Mouse (Mus musculus) CH12.LX (cell line): Measurements from ENCODE around the gene Efcab2. TPM values are rescaled to one million over a fixed set of nuclear protein-coding genes. Genes with fewer than 3 reads are reported as not detected.

Experiments used
- DNase-seq: peaks from one replicate; pipeline ENCODE4 v3.0.0-alpha.2; 2013; ENCODE audit errors: extremely low read depth
- H3K27ac ChIP-seq: 2 replicates; pipeline ENCODE4 v1.5.1; 2012; ENCODE audit warnings: low read depth, mild to moderate bottlenecking, control low read depth, moderate library complexity; ENCODE audit not compliant: insufficient read depth
- H3K27me3 ChIP-seq: replicated peaks from 2 replicates; pipeline ENCODE3; 2012; ENCODE audit warnings: inconsistent platforms
- H3K36me3 ChIP-seq, 2 experiments: replicated peaks in 1 of 2; 2 replicates each; pipeline versions ENCODE3 to v1.6.1; 2012; ENCODE audit warnings: inconsistent platforms in 1 of 2, low read length in 1 of 2, mild to moderate bottlenecking in 1 of 2, mixed read lengths in 1 of 2, moderate library complexity in 1 of 2; ENCODE audit not compliant: control insufficient read depth in 1 of 2, insufficient read depth in 1 of 2
- H3K4me1 ChIP-seq, 2 experiments: 2 replicates each; pipeline ENCODE4 v1.6.1; 2012; ENCODE audit warnings: inconsistent platforms in 1 of 2, moderate library complexity in 1 of 2; ENCODE audit not compliant: insufficient read depth in 2 of 2, control insufficient read depth in 1 of 2
- H3K4me2 ChIP-seq: 2 replicates; pipeline ENCODE4 v1.6.1; 2012; ENCODE audit warnings: low read depth, mild to moderate bottlenecking, control low read depth; ENCODE audit not compliant: poor library complexity, insufficient read depth, severe bottlenecking
- H3K4me3 ChIP-seq, 3 experiments: fragments of 150-350 bp in 1 of 3; sonication (generic) in 1 of 3; replicated peaks in 1 of 3; 2 replicates each; pipeline versions ENCODE3 to v1.5.1; 2011 to 2012; ENCODE audit warnings: low read depth in 2 of 3, low read length in 2 of 3, mild to moderate bottlenecking in 2 of 3, moderate library complexity in 2 of 3, control low read depth in 1 of 3, improper control_type of control experiment in 1 of 3, inconsistent platforms in 1 of 3, mixed read lengths in 1 of 3; ENCODE audit not compliant: poor library complexity in 1 of 3
- H3K79me2 ChIP-seq: replicated peaks from 2 replicates; pipeline ENCODE4 v1.6.1; 2012; ENCODE audit warnings: mild to moderate bottlenecking, moderate library complexity; ENCODE audit not compliant: control insufficient read depth, poor library complexity, insufficient read depth, severe bottlenecking; ENCODE audit errors: extremely low read depth
- H3K9ac ChIP-seq: 2 replicates; pipeline ENCODE4 v1.6.1; 2012; ENCODE audit warnings: low read depth, mild to moderate bottlenecking, control low read depth, moderate library complexity; ENCODE audit not compliant: insufficient read depth
- H3K9me3 ChIP-seq: replicated peaks from 2 replicates; pipeline ENCODE3; 2012; ENCODE audit warnings: low read length, inconsistent platforms, mixed read lengths
- BHLHE40 ChIP-seq: IDR thresholded peaks from 2 replicates; pipeline ENCODE4 v1.6.1; 2011; ENCODE audit warnings: mild to moderate bottlenecking, low read depth, low read length, improper control_type of control experiment
- ELF1 ChIP-seq: IDR thresholded peaks from 2 replicates; pipeline ENCODE4 v1.6.1; 2014; ENCODE audit warnings: low read depth, mild to moderate bottlenecking, inconsistent platforms, low read length, improper control_type of control experiment
- ETS1 ChIP-seq: conservative IDR thresholded peaks from 2 replicates; pipeline ENCODE4 v1.6.1; 2012; ENCODE audit warnings: low read depth, mild to moderate bottlenecking, inconsistent platforms, low read length, improper control_type of control experiment, moderate library complexity
- HCFC1 ChIP-seq: IDR thresholded peaks from 2 replicates; pipeline ENCODE4 v1.6.1; 2012; ENCODE audit warnings: low read depth, mild to moderate bottlenecking, inconsistent platforms, low read length, improper control_type of control experiment
- IRF4 ChIP-seq: IDR thresholded peaks from 2 replicates; pipeline ENCODE4 v1.6.1; 2014; ENCODE audit warnings: low read depth, mild to moderate bottlenecking, inconsistent platforms, low read length, improper control_type of control experiment
- MAFK ChIP-seq: IDR thresholded peaks from 2 replicates; pipeline ENCODE4 v1.6.1; 2011; ENCODE audit warnings: low read length, improper control_type of control experiment; ENCODE audit not compliant: insufficient replicate concordance
- MEF2A ChIP-seq: IDR thresholded peaks from 2 replicates; pipeline ENCODE4 v1.6.1; 2014; ENCODE audit warnings: low read depth, mild to moderate bottlenecking, inconsistent platforms, low read length, improper control_type of control experiment, borderline replicate concordance
- NRF1 ChIP-seq: IDR thresholded peaks from 2 replicates; pipeline ENCODE4 v1.6.1; 2014; ENCODE audit warnings: low read depth, mild to moderate bottlenecking, inconsistent platforms, low read length, improper control_type of control experiment, moderate library complexity
- PAX5 ChIP-seq: IDR thresholded peaks from 2 replicates; pipeline ENCODE4 v1.6.1; 2012; ENCODE audit warnings: low read length, inconsistent platforms, mixed read lengths
- POLR2A ChIP-seq: IDR thresholded peaks from 2 replicates; pipeline ENCODE4 v1.6.1; 2011; ENCODE audit warnings: low read depth, mild to moderate bottlenecking, improper control_type of control experiment, low read length
- POLR2AphosphoS2 ChIP-seq: IDR thresholded peaks from 2 replicates; pipeline ENCODE4 v1.6.1; 2011; ENCODE audit warnings: low read depth, low read length, improper control_type of control experiment
- RAD21 ChIP-seq: IDR thresholded peaks from 2 replicates; pipeline ENCODE4 v1.6.1; 2011; ENCODE audit warnings: low read depth, mild to moderate bottlenecking, low read length, improper control_type of control experiment, moderate library complexity
- SMC3 ChIP-seq: IDR thresholded peaks from 2 replicates; pipeline ENCODE4 v1.6.1; 2011; ENCODE audit warnings: low read depth, low read length, improper control_type of control experiment
- TBP ChIP-seq: conservative IDR thresholded peaks from 2 replicates; pipeline ENCODE4 v1.6.1; 2011; ENCODE audit warnings: low read depth, low read length, improper control_type of control experiment
- TCF12 ChIP-seq: IDR thresholded peaks from 2 replicates; pipeline ENCODE4 v1.6.1; 2014; ENCODE audit warnings: low read depth, mild to moderate bottlenecking, inconsistent platforms, low read length, improper control_type of control experiment
- USF1 ChIP-seq: IDR thresholded peaks from 2 replicates; pipeline ENCODE4 v1.6.1; 2014; ENCODE audit warnings: low read depth, mild to moderate bottlenecking, inconsistent platforms, low read length, improper control_type of control experiment
- USF2 ChIP-seq: conservative IDR thresholded peaks from 2 replicates; pipeline ENCODE4 v1.6.1; 2011; ENCODE audit warnings: low read depth, low read length, improper control_type of control experiment
- ZKSCAN1 ChIP-seq: IDR thresholded peaks from 2 replicates; pipeline ENCODE4 v1.6.1; 2012; ENCODE audit warnings: low read depth, inconsistent platforms, low read length, improper control_type of control experiment, borderline replicate concordance
- ZMIZ1 ChIP-seq: IDR thresholded peaks from 2 replicates; pipeline ENCODE4 v1.6.1; 2012; ENCODE audit warnings: low read depth, mild to moderate bottlenecking, inconsistent platforms, low read length, improper control_type of control experiment
- dilution Hi-C: fragments of 300-500 bp; cut with MboI; formaldehyde crosslinking; loops from 2 replicates; pipeline ENCODE4 v1.14.3; 2020; ENCODE audit warnings: low sequenced_read_pairs; ENCODE audit not compliant: extremely low pct_unique_long_range_greater_than_20kb, extremely low pct_ligation_motif_present
- in situ Hi-C: fragments of 300-500 bp; cut with MboI; formaldehyde crosslinking; loops from 3 replicates; pipeline ENCODE4 v1.14.3; 2019; ENCODE audit warnings: low sequenced_read_pairs, low pct_ligation_motif_present, low pct_unique_long_range_greater_than_20kb, mixed read lengths
- polyA plus RNA-seq: library from polyadenylated mRNA; unstranded; fragments of >175 nt; gene quantifications from 2 replicates; pipeline ENCODE4 v1.2.1, GENCODE M21; 2012; ENCODE audit warnings: low read depth; ENCODE audit not compliant: insufficient read length
- total RNA-seq, 2 experiments: library from RNA; depleted of rRNA; stranded (reverse); fragments of 300-350 nt in 1 of 2; fragments of >200 nt in 1 of 2; gene quantifications; 2 replicates each; pipeline ENCODE4 v1.2.3; 2012 to 2014

The Efcab2 gene
- total and polyA plus RNA-seq, 3 experiments = 1.2 to 3.2 (median 1.8) TPM

GRCm38 (mm10) chr1:178378115-178378514 is 27.8 kb upstream of the Efcab2 start:
- H3K36me3 ChIP-seq = no peaks in the 10 kb centered on the region
- no peak overlapping the region for H3K9ac ChIP-seq
- no peaks in the 10 kb centered on the region for H3K9me3 ChIP-seq
- dilution Hi-C loops = no loop called here
- no peaks in the 10 kb centered on the region for H3K27me3 ChIP-seq
- TF ChIP-seq BHLHE40 (peak; percentile 73), POLR2A (no peak), IRF4 (no peak), MAFK (no peak), POLR2AphosphoS2 (no peak)
- TF ChIP-seq, all 38 proteins: peak for 1
- no peak overlapping the region for H3K4me3 ChIP-seq
- no peaks in the 10 kb centered on the region for H3K79me2 ChIP-seq
- in situ Hi-C loops = no loop called here
- DNase-seq = no peak
- no peak overlapping the region for H3K27ac ChIP-seq
- H3K4me2 ChIP-seq = no peak overlapping the region
- peaks cover 3 to 23% of the 10 kb centered on the region in 2 experiments; a peak in 3 of 4 replicates for H3K4me1 ChIP-seq

GRCm38 (mm10) chr1:178379224-178379623 is 26.7 kb upstream of the Efcab2 start:
- TF ChIP-seq MEF2A = no peak
- TF ChIP-seq PAX5 = no peak
- TF ChIP-seq ETS1 = no peak
- no peak for TF ChIP-seq ZKSCAN1
- TF ChIP-seq MAFK = 0 out of 2 replicates have a peak, but pooled peaks have one; percentile 73
- TF ChIP-seq TCF12 = no peak
- TF ChIP-seq HCFC1 = no peak
- no peak for TF ChIP-seq USF2
- TF ChIP-seq, all 38 proteins: peak for 1
- Histone ChIP-seq H3K36me3 (no peaks in the 10 kb centered on the region), H3K9ac (no peak overlapping the region), H3K4me1 (peaks cover 3 to 24% of the 10 kb centered on the region in 2 experiments; a peak in 3 of 4 replicates), H3K27me3 (no peaks in the 10 kb centered on the region), H3K27ac (no peak overlapping the region), H3K79me2 (no peaks in the 10 kb centered on the region), H3K4me3 (no peak overlapping the region), H3K4me2 (no peak overlapping the region), H3K9me3 (no peaks in the 10 kb centered on the region)
- in situ Hi-C loops = no loop called here
- dilution Hi-C loops = no loop called here
- no peak for DNase-seq

- in situ Hi-C loops = no loop called here
- DNase-seq = no peak
- Histone ChIP-seq H3K4me3 (no peak overlapping the region), H3K9ac (no peak overlapping the region), H3K4me1 (peaks cover 3 to 14% of the 10 kb centered on the region in 2 experiments; a peak in 2 of 4 replicates), H3K27ac (no peak overlapping the region), H3K36me3 (no peaks in the 10 kb centered on the region), H3K27me3 (no peaks in the 10 kb centered on the region), H3K4me2 (no peak overlapping the region), H3K9me3 (no peaks in the 10 kb centered on the region), H3K79me2 (no peaks in the 10 kb centered on the region)
- no peak for TF ChIP-seq ELF1
- TF ChIP-seq TBP = no peak
- TF ChIP-seq ZKSCAN1 = no peak
- TF ChIP-seq SMC3 = no peak
- TF ChIP-seq ZMIZ1 = no peak
- no peak for TF ChIP-seq IRF4
- no peak for TF ChIP-seq RAD21
- no peak for TF ChIP-seq USF1
- no peak for TF ChIP-seq PAX5
- TF ChIP-seq TCF12 = no peak
- no peak for TF ChIP-seq NRF1
- dilution Hi-C loops = no loop called here
Measured at GRCm38 (mm10) chr1:178382165-178382564, 23.7 kb upstream of the Efcab2 start.
